Mouse (Mus musculus) lung, adult 2 months (tissue): ENCODE measurements around the gene Eif3k. TPM values are rescaled to one million over a fixed set of nuclear protein-coding genes. Genes with fewer than 3 reads are reported as not detected.

ENCODE experiments used
- DNase-seq: peaks from one replicate; pipeline ENCODE4 v3.0.0; 2022
- H3K4me1 ChIP-seq: fragments of 200-500 bp; 2 replicates; pipeline ENCODE4 v1.6.1; 2011; ENCODE audit warnings: low read length; ENCODE audit not compliant: control insufficient read depth, insufficient read depth
- H3K4me3 ChIP-seq: fragments of 200-500 bp; replicated peaks from 2 replicates; pipeline ENCODE3; 2011; ENCODE audit warnings: low read depth, mild to moderate bottlenecking, control low read depth, low read length; ENCODE audit errors: extremely low read depth
- CTCF ChIP-seq: fragments of 200-500 bp; IDR thresholded peaks from 2 replicates; pipeline ENCODE4 v1.5.1; 2011; ENCODE audit warnings: mild to moderate bottlenecking, low read length, control low read depth; ENCODE audit not compliant: insufficient read depth
- POLR2A ChIP-seq: fragments of 200-500 bp; IDR thresholded peaks from 2 replicates; pipeline ENCODE4 v1.6.1; 2011; ENCODE audit warnings: low read depth, mild to moderate bottlenecking, control low read depth, low read length, borderline replicate concordance; ENCODE audit errors: extremely low read depth
- WGBS: fragments of 180-500 bp; shearing (Covaris S2); methylation state at CpG from one replicate; pipeline ENCODE4 v1.1.7; 2018; 5-methylcytosine and 5-hydroxymethylcytosine counted together
- polyA plus RNA-seq: library from polyadenylated mRNA; depleted of rRNA; stranded (reverse); fragments of >200 nt; gene quantifications from 2 replicates; pipeline ENCODE4 v1.2.3, GENCODE M21; 2012

Eif3k gene
- polyA plus RNA-seq, 1 experiment = 234 TPM

DNA sequence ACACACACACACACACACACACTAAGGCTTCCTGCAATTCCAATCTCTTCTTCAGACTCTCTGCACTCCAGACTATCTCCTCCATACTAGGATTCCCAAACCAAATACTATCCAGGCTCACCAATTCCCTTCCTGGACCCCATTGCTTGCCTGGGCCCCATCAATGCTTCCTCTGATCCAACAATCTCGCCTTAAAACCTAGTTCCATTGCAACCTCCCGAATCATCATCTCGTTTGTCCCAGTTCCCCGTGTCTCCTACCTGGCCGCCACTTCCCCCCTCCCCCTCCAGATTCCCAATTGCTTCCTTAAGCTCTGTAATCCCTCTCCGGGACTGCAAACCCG, 20.1 kb downstream of the Eif3k start:
- TF ChIP-seq POLR2A = no peak
- TF ChIP-seq CTCF = no peak
- no peak for DNase-seq
- Histone ChIP-seq H3K4me1 (peaks cover 24% of the 10 kb centered on the region), H3K4me3 (peak overlapping the region; percentile 92)
- WGBS = under 1% methylated on average over 7 of the region's 7 CpGs

DNA sequence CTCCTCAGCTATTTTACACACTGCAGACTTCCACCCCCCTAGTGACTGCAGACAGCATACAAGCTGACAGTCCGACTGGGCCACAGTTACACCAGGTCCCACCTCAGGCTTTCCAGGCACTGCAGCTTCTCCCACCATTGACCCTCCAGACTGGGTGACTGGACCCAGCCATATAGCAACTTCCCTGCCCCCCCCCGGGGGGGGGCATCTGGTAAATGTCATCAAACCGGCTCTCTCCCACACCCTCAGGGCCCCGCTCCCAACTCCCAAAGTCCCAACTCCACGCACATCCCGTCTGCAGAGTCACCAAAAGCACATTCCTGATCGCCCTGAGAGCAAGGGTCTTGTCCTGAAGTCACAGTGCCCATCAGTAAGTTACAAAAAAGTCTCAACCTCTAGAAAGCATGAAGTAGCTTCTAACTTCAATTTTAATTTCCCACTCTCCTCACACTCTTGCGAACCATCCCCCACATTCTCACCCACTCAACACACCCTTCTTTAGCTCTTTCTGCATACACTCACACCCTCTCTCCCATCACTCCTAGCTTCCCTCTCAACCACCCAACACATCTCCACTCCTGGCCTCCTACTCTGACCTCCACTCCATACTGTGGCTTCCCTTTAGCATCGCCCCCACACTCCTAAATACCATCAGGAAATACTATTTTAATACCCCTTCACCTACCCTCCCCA, 21.2 kb downstream of the Eif3k start:
- no peak for DNase-seq
- no peak for TF ChIP-seq POLR2A
- TF ChIP-seq CTCF = no peak
- 15% methylated on average over 9 of the region's 9 CpGs for WGBS
- Histone ChIP-seq H3K4me1 (peaks cover 29% of the 10 kb centered on the region), H3K4me3 (peak overlapping the region; percentile 59)

DNA sequence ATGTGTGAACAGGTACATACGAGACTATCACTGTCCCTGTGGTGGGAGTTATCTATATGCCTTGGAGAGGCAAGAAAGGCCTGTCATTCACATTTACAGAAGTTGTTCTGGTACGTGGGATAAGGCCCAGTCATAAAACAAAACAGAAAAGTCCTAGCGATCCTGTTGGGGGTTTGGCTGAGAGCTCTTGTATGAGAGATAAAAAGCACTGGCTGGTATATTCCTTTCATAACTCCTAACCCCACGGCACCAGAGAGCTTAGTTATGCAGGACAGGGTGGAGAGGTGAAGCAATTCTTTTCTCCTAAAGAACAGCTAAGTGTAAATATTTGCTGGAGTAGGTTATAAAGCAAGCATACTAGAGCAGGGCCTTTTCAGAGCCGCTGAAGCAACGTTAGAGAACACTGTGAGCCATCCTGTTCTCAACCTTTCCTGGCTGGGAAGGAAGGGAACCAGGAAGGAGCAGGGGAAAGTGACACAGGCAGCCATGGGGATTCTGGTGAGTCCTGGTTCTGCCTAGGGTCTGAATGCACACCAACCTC, 22.1 kb downstream of the Eif3k start:
- WGBS = 20% methylated on average over 6 of the region's 6 CpGs
- Histone ChIP-seq H3K4me1 (peaks cover 33% of the 10 kb centered on the region), H3K4me3 (peak overlapping the region; percentile 39)
- TF ChIP-seq CTCF (no peak), POLR2A (peak; percentile 67; the same call in 1 of the 2 replicates)
- DNase-seq = peak; percentile 60

DNA sequence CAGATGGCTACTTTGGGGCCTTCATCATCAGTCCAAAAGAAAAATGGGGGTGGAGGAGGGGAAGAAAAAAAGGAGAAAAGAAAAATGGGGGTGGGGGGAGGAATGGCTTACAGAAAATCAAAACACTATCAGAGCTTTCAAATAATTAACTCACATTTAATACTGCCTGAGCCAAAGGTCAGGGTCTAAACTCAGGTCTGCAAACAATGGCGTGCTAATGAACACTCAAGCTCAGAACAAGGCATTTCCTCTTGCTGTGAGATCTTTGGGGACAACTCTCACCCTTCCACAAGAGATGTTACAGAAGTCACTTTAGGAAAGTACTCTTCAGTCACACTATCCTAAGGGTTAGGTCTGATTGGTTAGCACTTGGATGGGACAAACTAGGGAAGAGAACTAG, 22.9 kb downstream of the Eif3k start:
- WGBS = 30% methylated on average over 1 of the region's 1 CpGs
- Histone ChIP-seq H3K4me1 (peaks cover 38% of the 10 kb centered on the region), H3K4me3 (no peak overlapping the region)
- DNase-seq = no peak
- no peak for TF ChIP-seq POLR2A
- TF ChIP-seq CTCF = no peak

DNA sequence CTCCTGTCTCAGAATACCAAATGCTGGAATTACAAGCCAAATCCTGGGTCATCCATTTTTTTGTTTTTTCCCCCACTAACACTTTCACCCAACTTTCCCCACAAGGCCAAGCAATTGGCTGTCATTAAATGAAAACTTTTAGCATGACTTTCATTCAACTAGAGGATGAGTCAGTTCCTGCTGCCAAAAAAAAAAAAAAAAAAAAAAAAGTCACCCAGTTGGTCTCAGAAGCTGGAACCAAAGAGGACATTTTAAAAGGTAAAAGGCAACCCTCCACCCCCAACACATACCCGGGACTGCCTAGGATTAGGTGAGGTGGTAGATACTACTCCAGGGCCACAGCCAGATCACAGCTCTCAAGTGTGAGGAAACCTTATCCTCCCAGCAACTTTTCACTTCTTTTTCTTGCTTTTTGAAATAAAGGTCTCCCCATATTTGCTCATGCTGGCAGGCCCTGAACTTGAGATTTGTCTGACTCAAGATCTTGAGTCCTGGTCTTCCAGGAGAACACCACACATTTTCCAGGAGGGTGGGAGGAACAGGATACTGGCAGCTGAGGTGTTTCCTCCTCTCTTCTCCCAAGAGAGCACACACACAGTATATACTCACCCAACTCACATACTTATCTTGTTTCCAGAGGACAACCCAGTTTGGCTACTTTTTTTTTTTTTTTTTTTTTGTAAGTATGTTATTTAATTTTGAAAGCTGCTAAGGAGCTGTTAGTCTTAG, 23.5 kb downstream of the Eif3k start:
- no peak for TF ChIP-seq CTCF
- TF ChIP-seq POLR2A = no peak
- WGBS = 34% methylated on average over 1 of the region's 1 CpGs
- no peak overlapping the region for H3K4me3 ChIP-seq
- no peak for DNase-seq
- peaks cover 41% of the 10 kb centered on the region for H3K4me1 ChIP-seq

DNA sequence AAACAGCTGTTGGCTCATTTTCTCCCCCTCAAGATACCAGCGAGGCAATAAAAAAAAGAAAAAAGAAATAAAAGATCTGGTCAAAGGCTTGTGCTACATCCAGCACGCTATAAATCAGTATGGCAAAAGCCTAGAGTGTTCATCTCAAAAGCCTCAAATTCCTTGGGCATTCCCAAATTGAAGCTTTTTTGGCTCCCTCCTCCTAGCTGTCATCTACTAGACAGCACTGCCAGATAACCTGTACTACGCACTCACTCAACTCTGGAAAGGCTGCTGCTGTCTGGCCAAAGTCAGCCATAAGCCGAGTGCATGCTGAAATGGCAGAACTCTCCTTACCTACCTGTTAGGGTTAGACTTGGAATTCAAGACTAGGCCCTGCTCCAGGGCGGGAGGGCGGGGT, 24.4 kb downstream of the Eif3k start:
- no peak overlapping the region for H3K4me3 ChIP-seq
- H3K4me1 ChIP-seq = peaks cover 45% of the 10 kb centered on the region
- no peak for DNase-seq
- TF ChIP-seq POLR2A (no peak), CTCF (no peak)
- WGBS = 63% methylated on average over 6 of the region's 6 CpGs

DNA sequence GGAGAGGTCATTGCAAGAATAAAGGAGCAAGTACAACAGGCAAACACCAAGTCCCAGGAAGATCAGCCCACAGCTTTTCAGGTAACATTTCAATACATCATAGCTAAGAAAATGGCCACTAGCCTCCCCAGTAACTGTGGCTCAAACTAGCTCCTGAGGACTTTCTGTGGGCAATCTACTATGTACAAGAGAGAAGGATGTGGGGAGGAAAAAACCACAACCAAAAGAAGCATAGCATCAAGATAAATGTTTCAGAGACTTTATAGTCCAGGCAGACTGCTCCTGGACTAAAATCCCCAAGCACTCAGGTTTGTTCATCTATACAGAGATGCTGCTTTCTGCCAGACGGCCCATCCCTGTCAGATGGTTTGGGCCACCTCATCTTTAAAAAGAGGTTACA, 25.4 kb downstream of the Eif3k start:
- Histone ChIP-seq H3K4me3 (no peak overlapping the region), H3K4me1 (peaks cover 53% of the 10 kb centered on the region)
- DNase-seq = no peak
- TF ChIP-seq POLR2A (no peak), CTCF (no peak)
- 79% methylated on average over 1 of the region's 1 CpGs for WGBS

DNA sequence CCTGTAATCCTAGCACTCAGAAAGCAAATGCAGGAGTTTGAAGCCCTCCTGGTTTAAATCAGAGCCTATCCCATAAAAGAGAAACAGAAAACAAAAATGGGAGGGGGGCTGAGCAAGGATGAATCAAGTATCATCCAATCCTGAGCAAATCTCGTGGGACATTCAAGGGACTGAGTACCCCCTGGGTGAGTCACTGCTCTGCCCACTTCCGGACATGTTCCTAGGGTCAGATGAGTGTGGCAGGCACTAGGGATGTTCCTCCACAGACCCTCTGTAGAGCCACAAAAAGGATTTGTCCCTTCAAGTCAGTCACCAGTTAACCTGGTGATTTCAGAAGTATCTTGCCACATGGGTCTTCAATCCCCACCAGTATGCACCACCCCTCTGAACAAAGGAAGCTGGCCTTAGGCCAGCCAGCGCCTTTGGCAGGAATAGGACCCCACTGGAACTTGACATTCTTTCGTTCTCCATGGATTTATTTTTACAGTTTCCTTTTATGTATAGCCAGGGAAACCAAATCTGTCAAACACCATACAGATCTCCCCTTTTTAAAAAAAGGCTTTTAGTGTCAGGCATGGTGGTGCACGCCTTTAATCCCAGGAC, 26.3 kb downstream of the Eif3k start:
- Histone ChIP-seq H3K4me1 (peaks cover 53% of the 10 kb centered on the region), H3K4me3 (no peak overlapping the region)
- no peak for TF ChIP-seq CTCF
- TF ChIP-seq POLR2A = no peak
- DNase-seq = no peak
- 30% methylated on average over 5 of the region's 5 CpGs for WGBS

DNA sequence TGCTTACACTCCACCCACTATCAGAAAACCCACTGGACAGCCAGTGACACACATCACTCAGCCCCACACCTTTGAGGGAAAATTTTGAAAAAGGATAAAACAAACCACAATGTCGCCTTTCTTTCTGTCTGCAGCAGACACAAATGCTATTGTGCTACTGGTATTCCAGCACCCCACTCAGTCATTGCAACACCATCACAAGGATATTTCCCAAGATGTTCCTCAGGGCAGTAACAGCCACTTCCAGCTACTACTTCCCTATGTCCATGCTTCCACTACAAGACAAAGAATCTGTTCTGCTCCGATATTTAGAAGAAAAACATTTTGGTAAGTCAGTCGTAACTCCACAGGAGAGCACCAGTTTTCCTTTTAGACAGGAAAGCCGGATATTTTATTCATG, 26.9 kb downstream of the Eif3k start:
- H3K4me1 ChIP-seq = peaks cover 54% of the 10 kb centered on the region
- WGBS = 41% methylated on average over 4 of the region's 4 CpGs
- no peak for TF ChIP-seq POLR2A
- no peak for TF ChIP-seq CTCF
- H3K4me3 ChIP-seq = no peak overlapping the region
- DNase-seq = no peak
